Mouse (Mus musculus) spleen, adult 2 months (tissue): ENCODE data around the gene Iqgap2.

Experiments
- CTCF ChIP-seq: fragments of 200-500 bp; IDR thresholded peaks from 2 replicates; pipeline ENCODE4 v1.5.1; 2011; ENCODE audit warnings: mild to moderate bottlenecking, inconsistent platforms; ENCODE audit not compliant: insufficient read depth, insufficient read length, insufficient replicate concordance; ENCODE audit errors: extremely low read depth
- POLR2A ChIP-seq: fragments of 200-500 bp; IDR thresholded peaks from 2 replicates; pipeline ENCODE4 v1.6.1; 2011; ENCODE audit warnings: low read depth, low read length, inconsistent platforms

DNA sequence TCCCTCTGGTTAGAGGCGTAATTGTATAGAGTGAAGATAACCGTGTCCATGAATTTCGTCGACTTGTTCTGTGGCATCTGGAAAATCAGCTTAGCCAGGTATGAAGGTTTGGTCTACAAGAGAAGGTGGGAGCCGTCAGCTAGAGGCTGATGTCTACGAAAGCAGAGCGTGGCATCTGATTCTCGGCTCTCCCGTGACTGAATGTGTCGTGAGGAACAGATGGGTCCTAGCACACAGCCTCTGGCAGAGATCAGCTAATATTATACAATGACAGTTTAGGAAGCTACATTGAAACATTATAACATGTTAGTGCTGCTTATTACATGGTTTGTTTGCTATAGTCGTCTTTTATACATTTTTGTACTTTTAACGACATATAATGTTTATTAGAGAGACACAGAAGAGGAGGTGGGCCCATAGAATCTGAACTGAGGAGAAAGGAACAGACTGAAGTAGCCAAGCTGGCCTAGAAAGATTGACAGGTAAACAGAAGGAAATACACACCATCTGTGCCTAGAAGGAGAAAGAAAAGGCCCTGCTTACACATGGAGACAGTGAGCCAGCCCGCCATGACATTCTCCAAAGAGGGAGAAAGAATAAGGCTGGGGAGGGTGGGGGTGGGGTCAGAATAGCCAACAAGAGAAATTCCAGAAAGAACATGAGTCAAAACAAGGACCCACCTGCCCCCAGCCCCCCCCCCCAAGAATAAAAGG lies 225.9 kb downstream of the Iqgap2 start:
- TF ChIP-seq POLR2A = no peak
- TF ChIP-seq CTCF = no peak
